Mouse (Mus musculus) stomach, postnatal 0 days (tissue): Measurements from ENCODE around the gene Tanc1.

Experiments used
- CTCF ChIP-seq: IDR thresholded peaks from 2 replicates; pipeline ENCODE4 v1.5.1; 2016; ENCODE audit warnings: antibody characterized with exemption, low read depth, mild to moderate bottlenecking, moderate library complexity
- EP300 ChIP-seq: optimal IDR thresholded peaks from 2 replicates; pipeline ENCODE3; 2016; ENCODE audit warnings: antibody characterized with exemption

DNA sequence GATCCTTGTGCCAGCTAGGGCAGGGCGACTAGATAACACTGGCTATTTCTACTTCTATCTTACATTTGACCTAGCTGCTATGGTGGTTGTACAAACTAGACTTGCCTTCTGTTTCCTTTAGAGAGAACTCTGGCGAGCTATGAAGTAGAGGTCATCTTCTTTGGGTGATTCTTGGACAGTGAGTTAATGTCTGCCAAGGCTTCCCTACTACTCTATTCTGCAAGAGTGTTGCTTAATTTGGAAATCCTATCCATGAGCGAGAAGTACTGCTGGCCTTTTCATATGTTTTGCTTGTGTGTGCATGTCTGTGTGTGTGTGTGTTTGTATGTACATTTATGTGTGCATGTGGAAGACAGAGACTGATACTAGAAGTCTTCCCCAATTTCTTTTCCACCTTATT, 120.0 kb downstream of the Tanc1 start:
- TF ChIP-seq CTCF: no peak
- no peak for TF ChIP-seq EP300
